Comparison of ENCODE assay signal across 15 mouse cellular contexts in genomic region chr12:72538571-72538970, GRCm38 (mm10). TPM values are rescaled to one million over a fixed set of nuclear protein-coding genes. Genes with fewer than 3 reads are reported as not detected.
DNase-seq lines count a peak whose midpoint lies in the region; TF ChIP-seq lines count a peak whose summit lies in the region.
"Had no signal": no experiment of that assay in that cellular context is flagged by ENCODE, and none has a peak within 500 bp of the region (broad histone marks: within the 10 kb centered on the region; RNA-seq: fewer than 3 reads in every experiment).

No protein-coding gene starts in this region.

- TF ChIP-seq POLR2A in testis, adult 2 months (IDR thresholded peaks at IDR 0.05; ENCODE audit: control insufficient read depth, low read depth, low read length): no peak

- no peaks in the 10 kb centered on the region for H3K27me3 ChIP-seq in testis, adult 2 months (ENCODE audit: control insufficient read depth, insufficient read depth, low read length)
- H3K27me3 ChIP-seq in hindbrain, embryonic 10.5 days (ENCODE audit: insufficient read depth, poor library complexity, severe bottlenecking): no peaks in the 10 kb centered on the region

- H3K4me1 ChIP-seq in testis, adult 2 months (ENCODE audit: control insufficient read depth, insufficient read depth, low read length): peaks cover 2% of the 10 kb centered on the region; the same call in 1 of the 2 replicates
- peaks cover 18% of the 10 kb centered on the region; the same call in 1 of the 2 replicates for H3K4me1 ChIP-seq in hindbrain, embryonic 10.5 days (replicated peaks)

- DNase-seq in gastrocnemius, adult 2 months: no peak
- no peak for DNase-seq in gastrocnemius, postnatal 10 days
- DNase-seq in testis, postnatal 14 days (ENCODE audit: low spot score): no peak
- peak; percentile 43 to 91 for DNase-seq in left cerebral cortex, postnatal 25 days (ENCODE audit: low spot score in 2 of 2)
- DNase-seq in adrenal gland, adult 18-20 months (ENCODE audit: low spot score in 2 of 2): no peak
- no peak for DNase-seq in adrenal gland, postnatal 36 days
- DNase-seq in hindbrain, embryonic 10.5 days (ENCODE audit: low spot score): no peak
- DNase-seq: cerebellum, adult 9-10 months; gastrocnemius, postnatal 25 days; heart, postnatal 36 days; kidney, adult 2 months; lung, adult 2 months; midbrain, embryonic 14.5 days had no signal

- 92% methylated on average over 10 of the region's 10 CpGs for WGBS in hindbrain, embryonic 10.5 days

- TF ChIP-seq CTCF in gastrocnemius, adult 2 months (IDR thresholded peaks at IDR 0.05): no peak
- TF ChIP-seq CTCF in testis, adult 2 months (IDR thresholded peaks at IDR 0.05; ENCODE audit: control insufficient read depth, insufficient read depth, insufficient replicate concordance, low read depth, low read length): no peak

- no peak overlapping the region for H3K4me3 ChIP-seq in gastrocnemius, adult 2 months
- peak overlapping the region; percentile 21; the same call in 1 of the 2 replicates for H3K4me3 ChIP-seq in testis, adult 2 months (ENCODE audit: control insufficient read depth, low read depth, low read length)
- H3K4me3 ChIP-seq in hindbrain, embryonic 10.5 days: no peak overlapping the region

- no peaks in the 10 kb centered on the region for H3K9me3 ChIP-seq in hindbrain, embryonic 10.5 days

- H3K27ac ChIP-seq in gastrocnemius, adult 2 months: peak overlapping the region; percentile 43; the same call in 1 of the 2 replicates
- no peak overlapping the region for H3K27ac ChIP-seq in testis, adult 2 months (ENCODE audit: control insufficient read depth, insufficient read depth, low read depth, low read length)
- no peak overlapping the region for H3K27ac ChIP-seq in hindbrain, embryonic 10.5 days
- H3K27ac ChIP-seq: macrophage had no signal

- intact Hi-C loops in gastrocnemius, adult 2 months (cut with DNase I): loop anchor here (5.0 kb wide), 2 partner anchors 124 to 224 kb away; partner anchors contain the start of gene Dhrs7
- intact Hi-C loops in left cerebral cortex, postnatal 25 days (cut with DNase I): loop anchor here (5.0 kb wide), 1 partner anchor 124 kb away; the partner anchor contains the start of gene Dhrs7

- peaks cover 5% of the 10 kb centered on the region for H3K36me3 ChIP-seq in testis, adult 2 months (ENCODE audit: control insufficient read depth, insufficient read depth, low read length)
- H3K36me3 ChIP-seq in hindbrain, embryonic 10.5 days: peaks cover 26% of the 10 kb centered on the region

RNA-seq across cellular contexts. Expression of gene Pcnx4, which starts 2.4 kb away (rescaled TPM):
- 1 to 10 TPM; 2.2 to 2.7 TPM for total RNA-seq in gastrocnemius, adult 2 months (2021)
- total RNA-seq in gastrocnemius, postnatal 10 days (2021): 1 to 10 TPM; 2.8 to 3.9 TPM
- polyA plus RNA-seq in testis, adult 2 months (2012; rRNA removed): 7.1 and 7.6 TPM in 2 replicates
- total RNA-seq in left cerebral cortex, postnatal 25 days (2021): 10 to 100 TPM; 32.0 to 33.3 TPM
- 1 to 10 TPM; 6.1 to 6.5 TPM for total RNA-seq in adrenal gland, adult 18-20 months (2021)
- total RNA-seq in adrenal gland, postnatal 36 days (2021): 1 to 10 TPM; 7.2 to 8.4 TPM
- polyA plus RNA-seq in hindbrain, embryonic 10.5 days (2016; fragmentation: Nextera tagmentation; extraction: Ambion mirVana): 12.9 and 13.7 TPM in 2 replicates

Comparison
In these comparisons a context has a peak if more than half of its experiments do, and no peak if none do; other contexts are left out.
1. DNase-seq: peak in left cerebral cortex, postnatal 25 days (2 of 2); none in gastrocnemius, adult 2 months (single experiment), gastrocnemius, postnatal 10 days (single experiment), testis, postnatal 14 days (single experiment), adrenal gland, adult 18-20 months (0 of 2), adrenal gland, postnatal 36 days (0 of 2) and hindbrain, embryonic 10.5 days (single experiment).